Mouse (Mus musculus) CD4-positive, CD25-positive, alpha-beta regulatory T cell, adult 4 months (primary cell): ENCODE measurements around the gene Smim11. TPM values are rescaled to one million over a fixed set of nuclear protein-coding genes. Genes with fewer than 3 reads are reported as not detected.

Experiments used
- ATAC-seq: one replicate; pipeline ENCODE4 v1.8.0; 2017
- polyA plus RNA-seq, 2 experiments: library from polyadenylated mRNA; unstranded; fragments of 100-300 nt; shearing (Covaris generic); gene quantifications; one replicate each; pipeline ENCODE4 v1.2.1; 2017

The Smim11 gene
- 100 to 1,000 TPM; 134 to 149 TPM for polyA plus RNA-seq

DNA sequence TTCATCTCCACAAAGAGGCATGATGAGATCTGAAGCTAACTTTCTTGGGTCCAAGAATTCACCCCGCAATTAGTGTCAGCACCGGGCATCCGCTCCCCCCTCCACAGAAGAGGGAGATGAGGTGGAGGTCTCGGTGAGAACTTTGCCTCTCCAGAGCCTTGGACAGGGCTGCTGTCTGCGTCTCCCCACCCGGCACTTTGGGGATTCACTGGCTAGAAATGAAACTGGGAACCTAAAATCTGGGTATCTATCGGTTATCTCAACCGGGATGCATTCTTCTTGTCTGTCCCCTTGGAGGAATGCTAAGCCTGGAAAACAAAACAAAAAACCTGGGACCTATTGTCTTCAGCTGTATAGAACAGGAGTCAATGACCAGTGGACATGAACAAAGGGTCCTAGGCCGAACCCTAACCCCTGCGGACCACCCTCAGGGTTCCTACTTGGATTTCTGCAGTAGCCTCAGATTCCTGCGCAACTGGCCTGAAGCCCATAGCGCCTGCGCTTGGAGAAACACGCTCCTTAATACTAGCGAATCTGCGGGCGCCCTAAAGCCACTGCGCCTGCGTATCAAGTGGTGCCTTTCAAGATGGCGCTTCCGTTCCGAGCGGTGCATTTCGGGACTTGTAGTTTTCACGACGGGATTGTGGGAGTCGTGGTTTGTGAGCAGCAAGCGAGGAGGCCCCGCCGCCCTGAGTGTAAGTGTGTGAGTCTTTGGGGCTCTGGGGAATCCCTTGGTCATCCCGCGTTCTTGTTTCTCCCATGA is at the start of gene Smim11:
TSS of gene Smim11 (plus strand) at position 638 of the 763 bp plus-strand sequence.
- ATAC-seq: peak; percentile 96

DNA sequence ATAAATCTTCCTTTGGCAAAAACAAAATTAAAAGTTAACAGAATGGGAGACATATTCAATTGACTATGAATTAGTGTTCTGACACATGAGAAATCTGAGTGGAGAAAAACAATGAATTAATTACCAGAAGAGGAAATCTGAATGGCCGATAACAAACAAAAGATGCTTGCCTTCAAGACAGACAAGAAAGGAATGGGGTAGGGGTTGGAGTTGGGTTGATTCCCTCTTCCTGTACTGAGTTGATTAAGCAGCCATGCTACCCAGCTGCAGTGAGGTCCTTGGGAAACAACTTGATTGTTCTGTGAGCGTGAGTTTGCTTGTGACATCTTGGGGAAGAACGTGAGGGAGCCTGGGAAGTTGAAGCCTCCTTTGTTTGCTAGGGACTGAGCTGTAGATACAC is 46.8 kb upstream of the Smim11 start:
- ATAC-seq: no peak

DNA sequence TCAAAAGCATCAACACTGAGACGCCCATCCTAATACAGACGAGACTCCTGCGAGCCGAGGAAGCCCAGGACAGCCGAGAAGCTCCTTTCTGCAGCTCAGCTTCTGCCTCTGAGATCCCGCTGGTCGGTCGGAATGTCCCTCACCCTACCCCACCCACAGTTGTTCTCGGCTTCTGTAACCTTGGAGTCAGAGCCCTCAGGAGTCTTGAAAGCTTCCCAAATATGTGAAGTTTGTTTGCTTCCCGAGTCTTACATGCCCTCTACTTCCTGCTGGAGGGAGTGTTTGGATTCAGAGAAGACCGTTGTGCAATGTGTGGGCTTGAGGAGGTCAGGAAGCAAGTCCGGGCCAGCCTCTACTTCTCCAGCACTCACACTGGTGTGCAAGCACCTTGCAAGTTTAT is 33.2 kb upstream of the Smim11 start:
- no peak for ATAC-seq

DNA sequence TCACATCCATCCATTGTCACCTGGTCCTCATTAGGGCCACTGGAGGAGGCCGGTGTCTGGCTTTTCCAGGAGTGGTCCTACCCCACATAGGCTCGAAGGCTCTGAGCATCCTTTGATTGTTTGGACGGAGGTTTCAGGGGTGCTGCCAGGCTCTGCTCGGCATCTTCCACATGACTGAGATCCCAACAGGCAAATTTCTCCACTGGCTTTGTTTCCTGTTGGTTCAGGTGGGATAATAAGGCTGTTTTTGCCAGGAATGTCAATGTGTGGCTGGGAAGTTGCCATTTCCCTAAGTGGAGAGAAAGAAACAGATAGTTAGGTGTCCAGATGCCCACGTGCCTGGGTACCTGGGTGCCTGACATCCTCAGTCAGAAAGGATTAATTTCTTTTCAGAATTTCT is 26.6 kb upstream of the Smim11 start:
- no peak for ATAC-seq

DNA sequence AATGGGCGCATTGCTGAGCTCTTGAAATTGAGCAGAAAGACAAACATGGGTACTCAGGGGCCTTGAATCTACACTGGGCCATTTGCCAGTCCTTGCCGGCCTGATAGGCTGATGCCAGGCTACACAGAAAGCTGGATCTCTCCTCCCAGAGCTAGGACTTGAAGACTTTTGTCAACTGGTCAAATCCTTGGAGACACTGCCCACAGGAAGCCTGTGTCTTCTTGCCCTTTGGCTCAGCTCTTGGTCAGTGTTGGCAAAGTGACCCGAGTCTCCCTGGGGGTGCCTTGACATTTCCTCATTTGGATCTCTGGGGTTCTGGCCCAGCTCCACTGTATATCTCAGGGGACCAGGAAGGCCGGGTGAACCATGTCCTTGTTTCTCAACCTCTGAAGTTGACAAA is 25.6 kb upstream of the Smim11 start:
- ATAC-seq: no peak

DNA sequence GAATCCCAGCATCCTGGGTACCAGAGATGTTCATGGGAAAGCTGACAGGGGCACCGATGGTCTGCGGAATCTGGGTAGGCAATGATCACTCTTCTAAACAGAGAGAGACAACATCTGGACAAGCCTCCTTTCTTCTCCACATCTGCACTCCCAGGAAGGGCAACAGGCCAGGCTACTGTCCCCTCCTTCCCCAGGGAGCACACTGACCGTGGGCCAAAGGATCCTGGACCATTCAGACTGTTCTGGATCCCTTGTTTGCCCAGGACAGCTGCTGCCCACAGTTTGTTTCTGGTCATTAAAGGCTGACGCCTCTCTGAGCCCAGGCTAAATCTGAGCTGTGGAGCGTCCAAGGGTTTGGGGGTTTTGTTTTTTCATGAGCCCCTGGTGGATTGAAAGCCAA is 18.4 kb upstream of the Smim11 start:
- no peak for ATAC-seq

DNA sequence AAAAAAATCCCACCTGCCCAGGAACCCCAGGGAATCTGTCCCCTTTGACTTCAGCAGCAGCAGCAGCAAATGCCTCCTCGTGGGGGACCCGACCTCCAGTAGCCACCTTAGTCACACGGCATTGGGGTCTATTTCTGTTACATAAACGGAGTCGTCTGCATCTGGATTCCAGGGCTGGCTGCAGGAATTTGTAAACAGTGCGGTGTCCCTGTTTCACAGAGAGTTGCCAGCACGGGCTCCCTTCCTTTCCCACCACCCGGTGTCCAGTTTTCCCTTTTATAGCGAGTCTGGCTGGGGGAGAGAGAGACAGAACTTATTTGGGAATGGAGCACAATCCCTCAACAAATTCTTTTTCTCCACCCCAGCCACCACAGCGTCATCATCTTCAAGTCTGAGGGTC is 16.0 kb upstream of the Smim11 start:
- ATAC-seq: no peak

DNA sequence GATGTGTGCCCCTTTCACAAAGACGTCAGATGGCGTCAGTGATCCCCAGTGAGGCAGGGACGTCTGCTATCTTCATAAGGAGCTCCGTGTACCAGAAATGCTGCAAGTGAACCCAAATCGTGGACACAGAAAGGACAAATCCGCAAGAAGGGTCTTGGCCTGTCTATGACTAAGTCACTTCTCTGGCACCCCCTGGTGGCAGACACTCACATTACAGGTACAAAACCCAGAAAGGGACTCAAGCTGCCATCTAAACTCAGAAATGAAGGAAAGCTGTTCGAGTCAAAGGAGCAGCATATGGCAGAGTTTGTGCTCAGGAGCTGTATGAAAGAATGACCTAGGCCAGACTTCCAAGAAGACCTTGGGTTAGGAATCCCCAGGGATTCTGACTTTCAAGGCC is 14.5 kb upstream of the Smim11 start:
- ATAC-seq: peak; percentile 73

DNA sequence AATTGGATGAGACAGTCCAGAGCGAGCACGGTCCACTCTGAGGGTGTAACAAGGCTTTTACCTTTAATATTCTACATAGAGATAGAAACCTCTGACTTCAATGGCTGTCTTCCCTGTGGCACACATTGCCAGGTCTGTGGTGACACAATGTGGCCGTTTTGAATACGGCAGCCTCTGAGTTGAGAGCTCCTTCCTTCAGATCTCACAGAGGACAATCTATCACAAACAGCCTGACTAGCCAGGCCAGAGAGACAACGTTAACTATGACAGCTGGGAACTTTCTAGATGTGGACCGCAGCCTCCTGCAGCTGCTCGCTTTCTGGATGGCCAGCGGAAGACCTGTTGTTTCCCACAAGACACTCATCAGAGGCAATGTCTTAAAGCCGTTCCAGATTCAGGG is 12.3 kb upstream of the Smim11 start:
- ATAC-seq: no peak

DNA sequence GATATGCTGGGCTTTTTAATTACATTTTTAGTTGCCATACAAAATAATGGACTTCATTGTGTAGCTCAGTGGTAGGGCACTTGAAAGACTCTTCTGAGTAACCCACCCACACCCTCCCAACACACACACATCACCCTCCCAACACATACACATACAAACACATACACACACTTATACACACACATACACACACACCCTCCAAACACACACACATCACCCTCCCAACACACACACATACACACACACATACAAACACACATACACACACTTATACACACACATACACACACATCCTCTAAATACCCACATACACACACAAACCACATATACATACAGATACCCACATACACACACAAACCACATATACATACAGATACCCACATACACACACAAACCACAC is 11.0 kb upstream of the Smim11 start:
- ATAC-seq: no peak

DNA sequence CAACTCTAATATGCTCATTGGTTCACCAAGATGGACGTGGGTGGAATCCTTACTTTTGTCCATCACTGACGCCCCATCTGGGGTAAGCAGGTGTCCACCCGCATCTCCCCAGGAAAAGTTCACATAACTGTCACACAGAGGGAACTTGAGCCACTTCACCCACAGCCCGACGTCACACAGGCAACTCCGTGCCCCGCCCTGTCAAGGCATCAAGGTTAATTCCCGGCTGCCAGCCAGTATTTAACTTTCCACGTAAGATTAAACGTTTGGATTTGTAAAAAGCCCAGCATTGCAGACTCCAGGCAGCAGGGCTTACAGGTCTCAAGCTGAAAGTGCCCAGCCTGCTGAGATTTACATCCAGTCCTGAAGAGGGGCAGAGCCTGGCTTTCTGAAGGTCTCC is 9.0 kb upstream of the Smim11 start, which contains the start of gene Kcne2:
TSS of gene Kcne2 (plus strand) at position 289 of the 400 bp plus-strand sequence.
- no peak for ATAC-seq

DNA sequence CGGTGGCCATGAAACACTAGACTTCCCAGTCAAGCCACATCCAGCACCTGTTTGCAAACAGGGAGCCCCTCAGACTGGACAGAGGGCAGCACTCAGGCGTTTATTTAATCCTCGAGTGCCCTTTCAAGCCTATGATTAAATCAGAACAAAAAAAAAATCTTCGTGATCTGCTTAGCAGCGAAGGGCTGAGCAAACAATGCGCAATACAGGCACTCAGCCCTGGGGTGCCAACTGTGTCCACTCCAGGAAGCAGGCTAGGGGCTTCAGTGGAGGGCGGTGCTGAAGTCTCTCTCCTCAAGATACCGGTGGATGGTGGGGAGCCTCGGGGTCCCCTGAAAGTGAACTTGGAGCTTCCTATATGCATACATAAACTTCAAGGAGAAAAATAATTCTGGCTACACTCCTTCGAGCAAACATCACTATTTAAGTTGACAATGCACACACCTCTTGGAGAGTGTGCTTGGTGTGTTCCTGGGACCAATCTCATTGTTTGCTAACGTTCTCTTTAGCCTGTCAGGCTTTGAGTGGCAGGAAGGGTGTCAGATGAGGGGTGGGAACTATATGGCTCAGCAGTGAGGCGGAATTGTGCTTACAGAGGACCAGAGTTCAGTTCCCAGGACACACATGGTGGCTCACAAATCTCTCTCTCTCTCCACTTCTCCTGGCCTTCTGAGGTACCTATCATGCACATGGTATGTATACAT is 6.7 kb upstream of the Smim11 start:
- no peak for ATAC-seq

DNA sequence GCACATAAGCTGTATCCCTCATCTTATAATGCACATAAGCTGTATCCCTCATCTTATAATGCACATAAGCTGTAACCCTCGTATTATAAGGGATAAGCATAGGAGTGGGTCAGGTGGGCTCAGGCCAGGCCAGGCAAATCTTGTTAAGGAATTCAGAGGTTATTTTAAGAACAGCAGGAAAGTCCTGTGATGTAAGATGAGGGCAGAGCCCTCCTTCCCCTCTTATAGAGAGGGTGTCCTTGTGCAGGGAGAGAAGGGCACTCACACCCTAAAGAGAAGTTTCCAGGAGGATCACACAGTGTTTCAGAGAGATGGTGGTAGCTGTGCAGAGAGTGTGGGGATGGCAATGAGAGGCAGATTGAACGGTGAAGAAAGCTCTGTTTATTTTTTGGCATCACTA is 5.8 kb upstream of the Smim11 start:
- ATAC-seq: no peak

DNA sequence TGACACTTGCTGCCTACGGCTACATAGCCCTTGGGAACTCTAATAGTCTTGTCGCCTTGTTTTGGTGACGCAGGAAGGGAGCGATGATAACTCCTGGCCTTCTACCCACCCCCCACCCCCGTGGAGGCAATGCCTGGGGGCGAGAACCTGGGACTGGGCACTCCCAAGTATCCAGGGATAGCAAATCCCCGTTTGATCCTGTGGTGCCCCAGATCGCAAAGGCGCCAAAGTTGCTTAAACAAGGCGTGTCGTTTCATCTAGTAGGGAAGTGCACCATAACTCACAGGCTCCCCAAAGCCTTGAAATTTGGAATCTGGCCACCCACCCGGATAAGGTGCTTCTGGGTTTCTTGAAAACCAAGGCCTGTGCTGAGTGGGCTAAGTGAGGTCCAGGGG is 323 bp downstream of the Smim11 start:
- ATAC-seq: peak; percentile 44

DNA sequence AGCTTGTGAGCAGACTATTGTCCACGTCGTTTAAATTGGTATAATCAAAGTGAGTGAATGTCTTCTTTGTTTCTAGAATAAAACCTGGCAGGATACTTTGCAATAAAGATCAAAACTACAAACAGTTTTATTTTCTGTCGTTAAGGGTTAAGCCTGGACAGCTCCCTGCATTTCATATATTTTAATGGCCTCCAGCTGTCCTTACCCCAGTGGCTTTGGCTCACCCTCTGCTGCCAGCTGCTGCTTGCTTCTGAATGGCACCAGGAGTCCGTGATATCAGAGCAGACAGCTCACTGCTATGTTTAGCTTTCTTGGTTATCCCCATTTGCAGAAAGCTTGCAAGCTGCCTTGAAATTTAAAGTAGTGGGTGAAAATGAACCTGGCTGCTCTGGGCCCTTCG is 903 bp downstream of the Smim11 start:
- ATAC-seq: no peak

DNA sequence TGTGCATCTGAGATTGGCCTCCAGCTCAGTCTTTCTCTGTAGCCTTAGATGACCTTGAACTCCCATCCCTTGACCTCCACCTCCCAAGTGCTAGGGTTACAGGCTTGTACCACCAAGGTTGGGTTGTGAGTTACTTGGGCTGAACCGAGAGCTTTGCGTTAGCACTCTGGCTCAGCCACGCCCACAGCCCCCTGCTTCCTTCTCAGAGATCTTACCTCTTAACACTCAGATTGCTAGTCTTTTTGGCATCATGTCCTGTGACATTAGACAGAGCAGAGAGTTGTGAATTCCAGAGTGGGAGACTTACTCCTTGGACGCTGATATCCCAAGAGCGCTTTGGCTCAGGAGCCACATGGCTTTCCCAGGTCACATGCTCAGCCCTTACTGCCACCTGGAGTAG is 1.4 kb downstream of the Smim11 start:
- ATAC-seq: no peak

DNA sequence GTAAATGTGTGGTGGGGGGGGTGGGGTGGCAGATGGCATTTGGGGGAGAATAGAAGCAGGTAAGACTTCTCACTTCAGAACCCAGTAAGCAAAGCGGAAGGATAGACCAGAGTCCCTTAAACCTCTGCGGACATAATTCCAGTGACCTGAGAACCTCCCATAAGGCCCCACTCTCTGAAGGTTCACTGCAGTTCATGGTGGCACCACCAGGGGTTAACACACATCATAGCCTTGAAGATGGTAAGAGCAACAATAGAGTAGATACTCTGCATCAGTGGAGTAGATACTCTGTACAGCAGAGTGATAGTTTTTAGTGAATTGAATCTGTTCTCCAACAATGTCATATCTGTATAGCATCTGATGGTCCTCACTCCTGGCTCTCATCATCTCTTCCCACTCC is 4.4 kb downstream of the Smim11 start:
- no peak for ATAC-seq

DNA sequence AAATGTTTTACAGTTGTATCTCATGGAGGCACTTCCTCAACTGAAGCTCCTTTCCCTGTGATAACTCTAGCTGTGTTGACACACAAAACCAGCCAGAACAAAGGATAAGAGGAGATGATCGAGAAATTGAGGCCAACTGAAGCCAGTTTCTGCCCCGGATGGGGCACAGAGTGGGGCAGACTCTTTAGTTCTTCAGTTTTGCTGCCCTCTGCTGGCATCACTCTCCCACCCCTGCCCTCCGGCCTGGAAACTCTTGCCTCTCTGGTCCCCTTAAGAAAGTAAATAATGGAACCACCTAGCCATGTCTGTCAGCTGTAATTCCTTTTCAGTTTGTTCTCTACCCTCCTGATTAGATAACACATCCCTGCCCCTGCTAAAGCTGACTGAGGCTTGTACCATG is 6.9 kb downstream of the Smim11 start:
- ATAC-seq: no peak

DNA sequence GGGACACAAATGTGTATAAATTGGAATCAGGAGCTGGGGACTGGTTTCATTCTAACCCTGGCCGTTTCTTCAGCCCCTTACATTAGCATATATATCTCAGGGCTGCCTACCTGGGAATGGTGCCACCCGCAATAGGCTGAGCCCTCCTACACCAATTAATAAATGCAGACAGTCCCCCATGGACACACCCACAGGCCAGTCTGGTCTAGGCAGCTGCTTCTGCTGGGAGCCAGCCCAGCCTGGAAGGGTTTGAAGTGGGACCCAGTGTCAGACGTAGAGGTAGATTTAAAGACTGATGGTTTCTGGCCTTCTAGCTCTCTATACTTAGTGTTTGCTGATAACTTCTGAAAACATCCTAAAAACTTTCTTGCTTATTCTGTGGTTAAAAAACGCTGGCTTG is 8.0 kb downstream of the Smim11 start:
- ATAC-seq: no peak

DNA sequence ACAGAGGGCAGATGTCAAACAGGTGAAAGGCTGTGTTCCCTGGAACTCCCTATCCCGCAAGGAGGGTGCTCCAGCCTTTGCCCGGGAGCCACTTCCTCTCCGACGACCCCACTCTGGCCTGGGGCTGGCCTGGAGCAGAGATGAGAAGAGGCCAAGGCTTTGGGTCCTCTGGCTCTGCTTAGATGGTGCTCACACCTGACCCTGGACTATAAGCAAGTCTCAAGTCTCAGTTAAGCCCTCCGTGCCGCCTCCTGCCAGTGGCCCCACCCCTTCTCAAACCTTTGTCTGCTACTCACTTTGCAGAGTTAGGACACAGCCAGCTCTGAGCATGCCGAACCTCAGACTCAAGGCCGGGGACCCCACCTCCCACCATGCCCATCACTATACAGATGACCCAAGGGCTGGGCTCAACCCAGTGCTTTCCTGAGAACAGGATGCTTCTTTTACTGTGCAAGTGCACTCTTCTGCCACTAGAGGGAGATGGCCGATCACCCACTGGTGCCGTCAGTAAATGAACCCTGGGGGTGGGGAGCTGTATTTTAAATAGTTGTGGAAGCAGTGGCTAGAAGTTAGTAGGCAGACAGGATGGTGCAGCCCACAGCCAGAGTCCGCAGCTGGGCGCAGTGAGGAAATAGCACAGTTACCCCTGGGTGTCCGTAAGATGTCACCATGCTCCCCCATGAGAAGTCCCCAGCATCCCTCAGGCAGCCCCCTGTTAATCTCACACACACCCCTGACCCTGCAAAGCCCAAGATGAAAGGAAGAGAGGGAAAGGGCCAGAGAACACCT is 13.1 kb downstream of the Smim11 start:
- peak; percentile 90 for ATAC-seq

DNA sequence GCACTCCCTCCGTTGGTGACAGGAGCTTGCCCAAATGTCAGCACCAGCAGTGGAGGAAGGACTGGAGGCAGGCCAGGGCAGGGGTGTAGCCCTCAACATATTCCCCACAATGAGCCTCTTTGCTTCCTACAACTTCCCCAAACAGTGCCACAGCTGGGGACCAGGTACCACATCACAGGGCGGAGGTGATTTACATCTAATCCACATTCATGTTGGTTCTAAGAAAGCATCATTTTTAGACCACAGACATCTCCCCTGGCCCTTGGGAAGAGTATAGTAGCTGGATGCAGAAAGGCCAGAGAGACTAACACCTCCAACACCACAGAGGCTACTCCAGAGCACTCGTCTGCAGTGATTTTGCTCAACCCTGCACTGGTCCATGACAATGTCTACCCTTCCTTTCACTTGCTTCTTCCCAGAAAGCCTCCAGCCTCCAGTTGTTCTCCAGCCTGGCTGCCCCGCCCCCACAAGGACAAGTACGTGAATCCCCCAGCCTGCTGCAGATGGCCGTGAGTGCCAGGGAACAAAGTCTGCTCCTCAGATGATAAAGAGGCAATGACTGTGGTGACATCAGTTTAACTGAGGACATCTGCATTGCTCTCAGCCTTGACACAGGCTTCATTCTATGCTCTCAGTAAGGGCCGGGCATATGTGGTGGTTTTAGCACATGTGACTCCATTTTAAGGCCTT is 15.1 kb downstream of the Smim11 start:
- no peak for ATAC-seq

DNA sequence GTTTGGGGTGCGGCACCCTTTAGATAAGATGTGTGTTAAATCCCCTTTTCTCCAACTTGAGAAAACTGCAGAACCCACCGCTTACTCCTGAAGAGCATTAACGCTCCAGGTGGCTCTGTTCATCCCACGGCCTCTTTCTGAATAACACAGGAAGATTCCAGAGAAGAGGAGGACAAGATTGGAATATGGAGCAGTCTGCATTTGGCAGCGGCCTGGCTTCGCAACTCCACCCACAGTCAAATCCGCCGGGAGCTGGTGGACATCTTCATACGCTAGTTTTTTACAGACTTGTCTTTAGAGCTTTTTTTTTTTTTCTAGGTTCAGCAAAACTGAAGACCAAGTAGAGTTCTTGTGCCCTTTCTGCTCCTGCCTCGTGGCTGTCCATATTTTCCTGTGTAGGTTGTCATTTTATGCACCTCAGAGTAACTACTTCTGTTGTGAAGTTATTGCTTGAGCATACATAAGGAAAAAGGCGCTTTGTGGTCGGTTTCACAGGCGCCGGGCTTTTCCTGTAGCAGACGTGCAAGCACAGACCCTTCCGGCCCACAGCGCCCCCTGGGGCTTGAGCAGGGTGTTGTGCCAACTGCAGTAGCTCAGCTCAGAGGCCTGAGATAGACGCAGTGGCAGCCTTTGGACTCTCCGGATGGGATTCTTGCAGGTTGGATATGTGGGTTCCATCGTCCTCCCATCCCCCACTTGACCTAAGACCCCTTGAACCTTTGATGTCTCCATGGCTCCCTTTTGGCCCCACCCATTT is 18.4 kb downstream of the Smim11 start:
- peak; percentile 56 for ATAC-seq
